Mouse (Mus musculus) naive thymus-derived CD4-positive, alpha-beta T cell, adult 2 months (primary cell): ENCODE results near the gene Ube4b.

Experiments
- DNase-seq: peaks from one replicate; pipeline ENCODE4 v3.0.0-alpha.2; 2011; ENCODE audit warnings: low read depth

Ube4b gene

DNA sequence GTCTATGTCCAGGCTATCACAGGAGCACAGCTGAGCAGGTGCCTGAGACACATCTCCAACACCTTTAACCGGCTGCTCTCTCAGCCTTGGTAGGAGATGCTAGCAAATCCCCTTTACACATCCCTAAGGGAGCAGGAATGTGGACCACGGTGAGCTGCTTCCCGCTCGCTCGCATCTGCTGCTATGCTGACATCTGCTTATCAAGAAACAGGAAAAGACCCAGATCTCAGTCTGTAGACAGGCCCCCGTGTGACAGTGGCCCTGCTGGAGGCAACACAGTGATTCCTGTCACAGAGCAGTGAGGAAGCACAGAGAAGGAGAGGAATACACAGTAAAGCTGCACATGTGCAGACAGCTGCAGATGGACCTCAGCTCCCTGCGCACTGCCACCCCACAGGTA lies 90.2 kb downstream of the Ube4b start:
- DNase-seq = no peak

- no peak for DNase-seq
Observed at GRCm38 (mm10) chr4:149334881-149335280, 91.7 kb downstream of the Ube4b start.

- DNase-seq = no peak
Observed at GRCm38 (mm10) chr4:149332726-149333125, 93.8 kb downstream of the Ube4b start.

- no peak for DNase-seq
Observed at GRCm38 (mm10) chr4:149330495-149330894, 96.1 kb downstream of the Ube4b start.

GRCm38 (mm10) chr4:149328735-149329134 lies 97.8 kb downstream of the Ube4b start:
- no peak for DNase-seq

GRCm38 (mm10) chr4:149327281-149327680 lies 99.3 kb downstream of the Ube4b start:
- DNase-seq = no peak

DNA sequence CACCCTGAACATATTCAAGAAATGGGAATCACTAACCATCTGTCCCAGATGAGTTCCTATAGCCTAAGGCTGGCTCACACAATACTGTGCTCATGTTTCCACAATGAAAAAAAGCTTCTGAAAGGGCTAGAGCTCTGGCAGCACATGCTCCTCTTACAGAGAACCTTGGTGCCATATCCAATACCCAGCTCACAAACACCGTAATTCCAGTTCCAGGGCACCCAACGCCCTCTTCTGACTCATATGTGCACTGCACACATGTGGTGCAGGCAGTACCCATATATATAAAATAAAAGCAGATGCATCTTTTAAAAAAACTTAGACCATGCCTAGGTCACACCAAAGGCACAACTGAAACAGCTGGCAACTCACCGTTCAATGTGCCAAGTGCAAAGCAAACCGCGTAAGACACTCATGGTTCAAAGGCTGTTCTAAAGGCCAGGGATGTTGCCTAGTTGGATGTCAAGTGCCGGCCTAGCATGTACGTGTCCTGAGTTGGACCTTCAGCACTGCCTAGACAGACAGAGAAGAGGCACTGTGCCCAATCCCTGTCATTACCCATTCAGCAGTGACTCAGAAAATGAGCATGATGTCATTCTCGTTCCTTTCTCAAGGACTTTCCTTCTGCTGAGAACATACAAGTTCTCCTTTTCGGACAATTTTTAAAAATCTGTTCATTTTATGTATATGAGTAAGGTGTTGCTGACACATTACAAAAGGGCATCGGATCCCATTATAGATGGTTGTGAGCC lies 101.0 kb downstream of the Ube4b start:
- DNase-seq = no peak

- no peak for DNase-seq
Observed at GRCm38 (mm10) chr4:149323730-149324129, 102.8 kb downstream of the Ube4b start.

GRCm38 (mm10) chr4:149322718-149323117 lies 103.8 kb downstream of the Ube4b start:
- no peak for DNase-seq

GRCm38 (mm10) chr4:149322286-149322685 lies 104.3 kb downstream of the Ube4b start:
- DNase-seq = peak; percentile 65

DNA sequence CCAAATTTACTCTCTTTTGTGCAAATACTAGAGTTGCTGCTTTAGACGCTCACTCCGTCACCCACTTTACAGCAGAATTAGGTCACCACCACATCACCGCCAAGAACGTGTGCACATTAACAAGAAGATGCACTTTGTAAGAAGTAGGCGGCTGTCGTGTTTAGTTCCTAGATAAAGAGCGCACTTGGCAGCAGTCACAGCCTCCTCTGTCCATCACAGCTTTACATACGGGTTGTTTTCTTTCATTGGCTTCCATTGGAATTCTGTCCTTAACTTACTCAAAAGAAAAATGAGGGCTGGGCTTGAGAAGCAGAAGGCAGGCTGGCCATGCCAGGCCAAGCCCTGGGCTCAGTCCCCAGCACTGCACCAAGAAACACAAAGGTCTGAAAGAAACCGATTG lies 107.5 kb downstream of the Ube4b start:
- no peak for DNase-seq

GRCm38 (mm10) chr4:149317387-149317786 lies 109.2 kb downstream of the Ube4b start:
- no peak for DNase-seq

DNA sequence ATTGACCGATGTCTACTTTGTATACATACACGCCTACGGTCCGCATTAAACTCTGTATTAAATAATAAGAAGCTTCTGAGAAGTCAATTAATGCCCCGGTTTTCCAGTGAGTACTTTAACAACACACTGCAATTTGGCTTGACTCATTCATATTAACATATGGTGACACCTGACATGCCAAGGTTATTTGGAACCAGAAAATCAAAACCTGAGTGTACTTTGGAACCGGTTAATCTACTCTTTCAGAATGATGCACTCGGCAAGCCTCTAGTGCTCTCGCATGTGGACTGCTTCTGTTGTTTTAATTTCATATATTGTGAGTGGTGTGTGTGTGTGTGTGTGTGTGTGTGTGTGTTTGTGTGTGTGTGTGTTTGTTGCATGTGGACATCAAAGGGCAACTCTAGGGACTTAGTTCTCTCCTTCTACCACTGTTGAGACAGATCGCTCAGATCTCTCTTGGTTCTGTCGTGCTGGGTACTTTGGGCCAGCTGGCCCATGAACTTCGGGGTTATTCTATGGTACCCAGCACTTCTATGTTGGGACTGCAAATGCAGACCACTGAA lies 112.2 kb downstream of the Ube4b start:
- no peak for DNase-seq

- no peak for DNase-seq
Observed at GRCm38 (mm10) chr4:149313558-149314253, 112.8 kb downstream of the Ube4b start.

- DNase-seq = no peak
Observed at GRCm38 (mm10) chr4:149311996-149312395, 114.6 kb downstream of the Ube4b start.

DNA sequence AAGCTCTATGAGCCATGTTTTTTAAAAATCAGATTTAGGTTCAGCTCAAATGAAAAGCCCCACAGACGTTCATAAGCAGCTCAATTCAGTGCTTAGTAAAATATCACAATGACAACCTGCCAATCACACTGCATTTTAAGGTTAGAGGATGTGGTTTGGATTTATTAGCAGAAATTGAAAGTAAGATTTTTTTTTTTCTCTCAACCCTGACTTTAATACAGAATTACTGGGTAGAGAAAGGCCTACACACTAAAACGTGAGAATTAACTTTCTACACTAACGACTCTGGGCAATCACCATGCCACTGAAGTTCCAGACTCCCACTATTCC lies 118.1 kb downstream of the Ube4b start:
- DNase-seq = peak; percentile 61

DNA sequence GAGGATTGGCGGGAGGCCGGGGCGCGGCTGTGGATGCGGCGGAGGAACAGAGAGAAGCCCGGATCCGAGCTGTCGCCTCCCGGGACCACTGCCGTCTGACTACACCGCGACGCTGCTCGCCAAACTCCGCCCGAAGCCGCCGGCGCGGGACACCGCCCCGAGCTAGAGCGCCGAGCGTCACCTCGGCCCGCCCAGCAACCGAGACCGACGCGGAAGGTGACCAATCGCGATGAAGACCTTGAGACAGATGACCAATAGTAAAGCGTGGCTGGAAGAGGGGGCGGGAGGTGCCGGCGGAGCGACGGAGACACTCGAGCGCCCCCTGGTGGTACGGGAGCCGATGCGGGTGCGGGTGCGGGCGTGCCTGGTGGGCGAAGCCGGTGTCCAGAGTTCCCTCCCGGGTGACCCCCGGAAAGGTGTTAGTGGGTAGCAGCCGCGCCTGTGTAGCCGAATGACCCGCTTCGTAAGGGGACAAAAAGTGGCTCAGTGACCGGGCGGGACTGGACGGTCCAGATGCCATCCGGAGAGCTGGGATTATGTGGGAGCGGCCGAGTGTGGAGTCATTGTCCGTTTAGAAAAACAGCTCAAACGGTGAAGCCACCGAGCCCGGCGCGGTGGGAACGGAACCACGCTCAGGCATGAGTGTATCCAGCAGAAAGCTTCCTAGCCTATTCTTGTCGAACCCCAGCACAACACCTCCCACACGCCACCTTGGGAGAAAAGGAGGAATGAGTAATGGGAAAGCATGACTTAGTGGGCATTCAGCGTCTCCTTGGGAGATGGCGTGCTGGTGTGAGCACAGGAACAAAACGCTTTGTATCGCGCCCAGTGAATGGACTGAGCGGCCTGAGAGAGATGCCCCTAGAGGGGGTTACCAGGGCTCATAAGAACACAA lies 118.7 kb downstream of the Ube4b start, which contains the start of gene Kif1b:
Kif1b (minus strand) TSS at position 98 of the 895 bp plus-strand sequence.
- DNase-seq = peak; percentile 99

GRCm38 (mm10) chr4:149306712-149307595 lies 119.6 kb downstream of the Ube4b start:
- DNase-seq = peak; percentile 39

GRCm38 (mm10) chr4:149305761-149306711 lies 120.5 kb downstream of the Ube4b start:
- no peak for DNase-seq

- DNase-seq = no peak
Observed at GRCm38 (mm10) chr4:149304466-149304865, 122.1 kb downstream of the Ube4b start.
